Mouse (Mus musculus) hindbrain, embryonic 16.5 days (tissue): ENCODE data around the gene Cbx3. TPM values are rescaled to one million over a fixed set of nuclear protein-coding genes. Genes with fewer than 3 reads are reported as not detected.

Experiments
- ATAC-seq: fragments of 200-750 bp; cut with Nextera tagmentation; 2 replicates; pipeline ENCODE4 v1.8.0; 2017; ENCODE audit warnings: moderate TSS enrichment, moderate library complexity
- H3K27ac ChIP-seq: fragments of 300-500 bp; sonication (generic); 2 replicates; pipeline ENCODE4 v1.5.1; 2014; ENCODE audit warnings: low read depth, mild to moderate bottlenecking, control low read depth, low read length, moderate library complexity
- H3K27me3 ChIP-seq: fragments of 300-500 bp; sonication (generic); replicated peaks from 2 replicates; pipeline ENCODE4 v1.6.1; 2014; ENCODE audit warnings: low read length; ENCODE audit not compliant: control insufficient read depth, insufficient read depth
- H3K36me3 ChIP-seq: fragments of 300-500 bp; sonication (generic); 2 replicates; pipeline ENCODE4 v1.6.1; 2014; ENCODE audit warnings: mild to moderate bottlenecking, low read length, moderate library complexity, mixed read lengths; ENCODE audit not compliant: control insufficient read depth, insufficient read depth
- H3K4me1 ChIP-seq: fragments of 300-500 bp; sonication (generic); 2 replicates; pipeline ENCODE4 v1.6.1; 2014; ENCODE audit warnings: low read depth, low read length; ENCODE audit not compliant: control insufficient read depth, insufficient read depth
- H3K4me2 ChIP-seq: fragments of 300-500 bp; sonication (generic); 2 replicates; pipeline ENCODE4 v1.6.1; 2014; ENCODE audit warnings: mild to moderate bottlenecking, low read length, control low read depth, moderate library complexity
- H3K4me3 ChIP-seq: fragments of 300-500 bp; sonication (generic); 2 replicates; pipeline ENCODE4 v1.5.1; 2014; ENCODE audit warnings: mild to moderate bottlenecking, low read length, control low read depth, moderate library complexity
- H3K9ac ChIP-seq: fragments of 300-500 bp; sonication (generic); 2 replicates; pipeline ENCODE4 v1.6.1; 2014; ENCODE audit warnings: low read depth, mild to moderate bottlenecking, control low read depth, low read length, moderate library complexity
- H3K9me3 ChIP-seq: fragments of 300-500 bp; sonication (generic); 2 replicates; pipeline ENCODE4 v1.6.1; 2014; ENCODE audit warnings: mild to moderate bottlenecking, low read length, moderate library complexity; ENCODE audit not compliant: control insufficient read depth
- WGBS: fragments of 180-500 bp; shearing (Covaris S2); extraction: QIAGEN DNeasy Blood & Tissue Kit; methylation state at CpG from one replicate; pipeline ENCODE4 v1.1.7; 2014; 5-methylcytosine and 5-hydroxymethylcytosine counted together
- polyA plus RNA-seq: library from polyadenylated mRNA; unstranded; fragments of >200 nt; fragmentation: Nextera tagmentation; extraction: Ambion mirVana; gene quantifications from 2 replicates; pipeline ENCODE4 v1.2.1, GENCODE M21; 2015

Cbx3 gene
- polyA plus RNA-seq, 1 experiment from 2014 or later, result 309 TPM

- ATAC-seq, result no peak
- 72% methylated on average over 7 of the region's 7 CpGs for WGBS
- Histone ChIP-seq H3K4me2 (no peak overlapping the region), H3K36me3 (no peaks in the 10 kb centered on the region; the same call in 1 of the 2 replicates), H3K4me3 (no peak overlapping the region), H3K4me1 (no peaks in the 10 kb centered on the region), H3K9me3 (no peaks in the 10 kb centered on the region), H3K27me3 (no peaks in the 10 kb centered on the region), H3K9ac (no peak overlapping the region), H3K27ac (no peak overlapping the region)
These were observed 17.1 kb upstream of the Cbx3 start for GRCm38 (mm10) chr6:51452927-51453503.

DNA sequence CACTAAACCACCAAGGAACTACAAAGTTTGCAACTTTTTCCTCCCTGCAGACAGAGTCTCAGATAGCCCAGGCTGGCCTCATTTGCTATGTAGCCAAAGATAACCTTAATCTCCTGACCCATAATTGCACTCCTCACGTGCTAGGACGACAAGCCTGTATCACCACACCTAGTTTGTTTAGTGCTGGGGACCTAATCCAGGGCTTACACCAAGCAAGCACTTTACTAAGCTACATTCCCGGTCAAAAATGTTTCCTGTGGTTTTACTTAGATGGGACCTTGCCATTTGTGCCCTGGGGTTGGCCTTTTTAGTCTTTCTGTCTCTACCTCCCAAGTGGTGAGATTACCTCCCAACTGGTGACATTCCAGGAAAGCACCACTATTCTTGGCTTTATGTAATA, 15.2 kb upstream of the Cbx3 start:
- H3K4me2 ChIP-seq, result no peak overlapping the region
- no peak for ATAC-seq
- 84% methylated on average over 3 of the region's 3 CpGs for WGBS

GRCm38 (mm10) chr6:51456198-51456597, 14.0 kb upstream of the Cbx3 start:
- H3K4me1 ChIP-seq, result no peaks in the 10 kb centered on the region
- WGBS, result 81% methylated on average over 1 of the region's 1 CpGs
- no peak overlapping the region for H3K9ac ChIP-seq
- H3K4me3 ChIP-seq, result no peak overlapping the region
- no peak for ATAC-seq
- H3K27ac ChIP-seq, result no peak overlapping the region
- no peaks in the 10 kb centered on the region for H3K27me3 ChIP-seq
- H3K36me3 ChIP-seq, result peaks cover 19% of the 10 kb centered on the region
- H3K9me3 ChIP-seq, result no peaks in the 10 kb centered on the region
- no peak overlapping the region for H3K4me2 ChIP-seq

More for the DNA sequence above, 15.2 kb upstream of the Cbx3 start:
- Histone ChIP-seq H3K9ac (no peak overlapping the region), H3K36me3 (peaks cover 11% of the 10 kb centered on the region), H3K9me3 (no peaks in the 10 kb centered on the region), H3K4me3 (no peak overlapping the region), H3K27ac (no peak overlapping the region), H3K27me3 (no peaks in the 10 kb centered on the region), H3K4me1 (no peaks in the 10 kb centered on the region)

DNA sequence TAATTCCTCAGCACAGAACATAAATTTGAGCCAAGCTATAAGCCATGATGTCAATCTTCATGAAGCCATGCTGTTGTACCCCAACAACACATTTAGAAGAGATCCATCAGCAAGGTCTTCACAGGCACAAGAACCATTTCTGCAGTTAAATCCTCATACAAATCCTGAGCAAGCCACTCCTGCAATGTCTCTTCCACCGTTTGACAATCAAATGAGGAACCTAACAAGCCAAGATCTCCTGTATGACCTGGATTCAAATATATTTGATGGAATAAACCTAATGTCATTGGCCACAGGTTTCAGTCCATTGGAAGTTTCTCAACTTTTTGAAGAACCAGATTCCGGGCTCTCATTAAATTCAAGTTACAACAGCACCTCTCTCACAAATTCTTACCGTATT, 12.9 kb upstream of the Cbx3 start:
- Histone ChIP-seq H3K27me3 (no peaks in the 10 kb centered on the region), H3K4me1 (no peaks in the 10 kb centered on the region), H3K4me3 (no peak overlapping the region), H3K27ac (no peak overlapping the region), H3K4me2 (no peak overlapping the region), H3K9me3 (no peaks in the 10 kb centered on the region), H3K9ac (no peak overlapping the region), H3K36me3 (peaks cover 27% of the 10 kb centered on the region)
- no peak for ATAC-seq
- WGBS, result 87% methylated on average over 3 of the region's 3 CpGs

GRCm38 (mm10) chr6:51457770-51458387, 12.3 kb upstream of the Cbx3 start:
- no peak for ATAC-seq

DNA sequence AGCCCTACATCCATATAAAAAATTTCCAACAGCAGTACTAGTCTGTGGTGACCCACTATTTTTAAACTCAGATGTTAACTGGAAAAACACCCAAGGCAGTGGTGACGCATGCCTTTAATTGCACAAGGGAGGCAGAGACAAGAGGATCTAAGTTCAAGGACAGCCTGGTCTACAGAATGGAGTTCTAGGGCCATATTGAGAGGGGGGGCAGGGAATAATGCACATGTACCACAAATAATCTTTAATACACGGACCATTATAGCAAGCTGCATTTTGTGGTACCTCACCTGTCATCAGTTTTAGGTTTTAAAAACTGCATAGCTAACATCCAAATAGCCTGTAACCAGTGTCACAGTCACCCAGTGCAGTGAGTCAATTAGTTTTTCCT, 11.2 kb upstream of the Cbx3 start:
- Histone ChIP-seq H3K9ac (no peak overlapping the region), H3K36me3 (peaks cover 38% of the 10 kb centered on the region), H3K9me3 (no peaks in the 10 kb centered on the region), H3K4me1 (peaks cover 2% of the 10 kb centered on the region; the same call in 1 of the 2 replicates), H3K27ac (no peak overlapping the region), H3K27me3 (no peaks in the 10 kb centered on the region), H3K4me3 (no peak overlapping the region), H3K4me2 (no peak overlapping the region)
- ATAC-seq, result peak; percentile 5; the same call in 1 of the 2 replicates
- 54% methylated on average over 2 of the region's 2 CpGs for WGBS

More at GRCm38 (mm10) chr6:51457770-51458387, 12.3 kb upstream of the Cbx3 start:
- Histone ChIP-seq H3K9ac (no peak overlapping the region), H3K27me3 (no peaks in the 10 kb centered on the region), H3K4me2 (no peak overlapping the region), H3K36me3 (peaks cover 29% of the 10 kb centered on the region), H3K4me3 (no peak overlapping the region), H3K4me1 (no peaks in the 10 kb centered on the region), H3K27ac (no peak overlapping the region), H3K9me3 (no peaks in the 10 kb centered on the region)
- 90% methylated on average over 8 of the region's 8 CpGs for WGBS

- Histone ChIP-seq H3K9ac (no peak overlapping the region), H3K4me2 (no peak overlapping the region), H3K4me1 (peaks cover 2% of the 10 kb centered on the region; the same call in 1 of the 2 replicates), H3K36me3 (peaks cover 41% of the 10 kb centered on the region), H3K27me3 (no peaks in the 10 kb centered on the region), H3K9me3 (no peaks in the 10 kb centered on the region), H3K4me3 (no peak overlapping the region), H3K27ac (no peak overlapping the region)
- peak; percentile 62 for ATAC-seq
- WGBS, result 37% methylated on average over 5 of the region's 5 CpGs
These were observed 10.7 kb upstream of the Cbx3 start for GRCm38 (mm10) chr6:51459313-51460020.

DNA sequence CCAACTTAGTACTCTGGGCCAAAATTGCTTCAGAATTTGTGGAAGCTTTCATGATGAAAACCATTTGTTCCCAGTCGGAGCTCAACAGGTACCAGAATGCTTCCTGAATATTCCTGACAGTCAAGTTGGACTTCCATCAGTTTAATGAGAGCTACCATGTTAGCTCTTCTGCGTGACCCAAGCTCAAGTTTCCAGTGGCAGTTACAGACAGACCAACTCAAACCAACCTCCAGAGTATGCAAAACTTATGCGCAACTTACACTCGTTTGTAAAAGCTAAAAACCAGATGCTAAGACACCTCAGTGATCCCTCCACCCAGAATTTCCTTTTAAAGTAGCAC, 10.2 kb upstream of the Cbx3 start:
- no peak for ATAC-seq
- WGBS, result 77% methylated on average over 4 of the region's 4 CpGs
- no peaks in the 10 kb centered on the region for H3K9me3 ChIP-seq

GRCm38 (mm10) chr6:51460363-51460762, 9.8 kb upstream of the Cbx3 start:
- H3K4me2 ChIP-seq, result no peak overlapping the region

More for the DNA sequence above, 10.2 kb upstream of the Cbx3 start:
- Histone ChIP-seq H3K4me1 (peaks cover 3% of the 10 kb centered on the region; the same call in 1 of the 2 replicates), H3K36me3 (peaks cover 43% of the 10 kb centered on the region), H3K4me3 (no peak overlapping the region), H3K4me2 (no peak overlapping the region), H3K27me3 (no peaks in the 10 kb centered on the region), H3K9ac (no peak overlapping the region), H3K27ac (no peak overlapping the region)

More at GRCm38 (mm10) chr6:51460363-51460762, 9.8 kb upstream of the Cbx3 start:
- Histone ChIP-seq H3K9ac (no peak overlapping the region), H3K27me3 (no peaks in the 10 kb centered on the region), H3K36me3 (peaks cover 43% of the 10 kb centered on the region), H3K4me1 (peaks cover 4% of the 10 kb centered on the region; the same call in 1 of the 2 replicates), H3K27ac (no peak overlapping the region), H3K4me3 (no peak overlapping the region), H3K9me3 (no peaks in the 10 kb centered on the region)
- WGBS, result 76% methylated on average over 3 of the region's 3 CpGs
- ATAC-seq, result no peak
